Mouse (Mus musculus) hindbrain, embryonic 10.5 days (tissue): Measurements from ENCODE around the gene Rab15. TPM values are rescaled to one million over a fixed set of nuclear protein-coding genes. Genes with fewer than 3 reads are reported as not detected.

Source experiments
- DNase-seq: peaks from one replicate; pipeline ENCODE4 v3.0.0-alpha.2; 2017; ENCODE audit warnings: low spot score
- H3K27ac ChIP-seq: fragments of 300-500 bp; sonication (generic); 2 replicates; pipeline ENCODE4 v1.5.1; 2016; ENCODE audit warnings: mild to moderate bottlenecking, moderate library complexity
- H3K27me3 ChIP-seq: fragments of 300-500 bp; sonication (generic); 2 replicates; pipeline ENCODE4 v1.6.1; 2016; ENCODE audit warnings: mild to moderate bottlenecking; ENCODE audit not compliant: poor library complexity, insufficient read depth, severe bottlenecking
- H3K36me3 ChIP-seq: fragments of 300-500 bp; sonication (generic); 2 replicates; pipeline ENCODE4 v1.6.1; 2016; ENCODE audit warnings: mild to moderate bottlenecking, moderate library complexity
- H3K4me1 ChIP-seq: fragments of 300-500 bp; sonication (generic); replicated peaks from 2 replicates; pipeline ENCODE4 v1.6.1; 2016; ENCODE audit warnings: mild to moderate bottlenecking
- H3K4me3 ChIP-seq: fragments of 300-500 bp; sonication (generic); 2 replicates; pipeline ENCODE4 v1.5.1; 2016; ENCODE audit warnings: mild to moderate bottlenecking, moderate library complexity
- H3K9me3 ChIP-seq: fragments of 300-500 bp; sonication (generic); 2 replicates; pipeline ENCODE4 v1.6.1; 2016; ENCODE audit warnings: mild to moderate bottlenecking, moderate library complexity
- WGBS: fragments of 180-500 bp; shearing (Covaris S2); methylation state at CpG from one replicate; pipeline ENCODE4 v1.1.7; 2016; 5-methylcytosine and 5-hydroxymethylcytosine counted together
- polyA plus RNA-seq: library from polyadenylated mRNA; unstranded; fragments of >200 nt; fragmentation: Nextera tagmentation; extraction: Ambion mirVana; gene quantifications from 2 replicates; pipeline ENCODE4 v1.2.1, GENCODE M21; 2016

Rab15 gene
- polyA plus RNA-seq, 1 experiment from 2014 or later, result 21.3 TPM

- H3K36me3 ChIP-seq, result peaks cover 5% of the 10 kb centered on the region; the same call in 1 of the 2 replicates
- no peak for DNase-seq
- no peaks in the 10 kb centered on the region for H3K9me3 ChIP-seq
- peaks cover 10% of the 10 kb centered on the region for H3K4me1 ChIP-seq
- no peaks in the 10 kb centered on the region for H3K27me3 ChIP-seq
- 93% methylated on average over 4 of the region's 4 CpGs for WGBS
- H3K4me3 ChIP-seq, result no peak overlapping the region
- H3K27ac ChIP-seq, result no peak overlapping the region
Observed at GRCm38 (mm10) chr12:76839298-76839697, 16.6 kb upstream of the Rab15 start.

- peak overlapping the region; percentile 72 for H3K4me3 ChIP-seq
- peaks cover 10% of the 10 kb centered on the region for H3K4me1 ChIP-seq
- no peak for DNase-seq
- no peaks in the 10 kb centered on the region for H3K9me3 ChIP-seq
- H3K27me3 ChIP-seq, result no peaks in the 10 kb centered on the region; the same call in 1 of the 2 replicates
- WGBS, result 15% methylated on average over 21 of the region's 21 CpGs
- H3K27ac ChIP-seq, result peak overlapping the region; percentile 90
- H3K36me3 ChIP-seq, result peaks cover 3% of the 10 kb centered on the region; the same call in 1 of the 2 replicates
Observed at GRCm38 (mm10) chr12:76837844-76838650, 15.3 kb upstream of the Rab15 start.

GRCm38 (mm10) chr12:76837101-76837843, 14.6 kb upstream of the Rab15 start:
- Histone ChIP-seq H3K9me3 (no peaks in the 10 kb centered on the region), H3K36me3 (no peaks in the 10 kb centered on the region), H3K27ac (peak overlapping the region; percentile 90), H3K27me3 (no peaks in the 10 kb centered on the region; the same call in 1 of the 2 replicates), H3K4me1 (peaks cover 10% of the 10 kb centered on the region), H3K4me3 (peak overlapping the region; percentile 72)
- under 1% methylated on average over 43 of the region's 43 CpGs for WGBS
- peak; percentile 96 for DNase-seq

GRCm38 (mm10) chr12:76832704-76833103, 10.0 kb upstream of the Rab15 start:
- Histone ChIP-seq H3K27me3 (no peaks in the 10 kb centered on the region; the same call in 1 of the 2 replicates), H3K36me3 (no peaks in the 10 kb centered on the region), H3K4me1 (0 out of 2 replicates have a peak, but pooled peaks cover 2% of the 10 kb centered on the region), H3K9me3 (no peaks in the 10 kb centered on the region), H3K27ac (no peak overlapping the region), H3K4me3 (no peak overlapping the region)
- DNase-seq, result no peak
- 4% methylated on average over 3 of the region's 3 CpGs for WGBS

GRCm38 (mm10) chr12:76825283-76825682, 2.6 kb upstream of the Rab15 start:
- Histone ChIP-seq H3K27ac (no peak overlapping the region), H3K4me1 (peaks cover 29% of the 10 kb centered on the region), H3K36me3 (no peaks in the 10 kb centered on the region), H3K27me3 (peaks cover 58% of the 10 kb centered on the region), H3K4me3 (no peak overlapping the region), H3K9me3 (no peaks in the 10 kb centered on the region)
- DNase-seq, result no peak
- 57% methylated on average over 4 of the region's 4 CpGs for WGBS

GRCm38 (mm10) chr12:76822002-76822650, 582 bp downstream of the Rab15 start:
- Histone ChIP-seq H3K27me3 (peaks cover 74% of the 10 kb centered on the region), H3K4me3 (peak overlapping the region; percentile 80), H3K36me3 (no peaks in the 10 kb centered on the region), H3K27ac (peak overlapping the region; percentile 87), H3K9me3 (no peaks in the 10 kb centered on the region), H3K4me1 (peaks cover 55% of the 10 kb centered on the region)
- DNase-seq, result peak; percentile 58
- WGBS, result under 1% methylated on average over 66 of the region's 66 CpGs

GRCm38 (mm10) chr12:76820615-76821014, 2.1 kb downstream of the Rab15 start:
- Histone ChIP-seq H3K4me3 (peak overlapping the region; percentile 80; the same call in 1 of the 2 replicates), H3K27me3 (peaks cover 68% of the 10 kb centered on the region), H3K4me1 (peaks cover 63% of the 10 kb centered on the region), H3K36me3 (no peaks in the 10 kb centered on the region), H3K9me3 (no peaks in the 10 kb centered on the region), H3K27ac (peak overlapping the region; percentile 87)
- whole genome bisulfite sequencing, result 46% methylated on average over 4 of the region's 4 CpGs
- DNase-seq, result no peak

GRCm38 (mm10) chr12:76819816-76820215, 2.9 kb downstream of the Rab15 start:
- Histone ChIP-seq H3K36me3 (no peaks in the 10 kb centered on the region), H3K4me3 (no peak overlapping the region), H3K27me3 (peaks cover 60% of the 10 kb centered on the region), H3K27ac (no peak overlapping the region), H3K4me1 (peaks cover 61% of the 10 kb centered on the region), H3K9me3 (no peaks in the 10 kb centered on the region)
- WGBS, result 81% methylated on average over 6 of the region's 6 CpGs
- no peak for DNase-seq

GRCm38 (mm10) chr12:76818908-76819307, 3.8 kb downstream of the Rab15 start:
- no peak overlapping the region for H3K27ac ChIP-seq
- H3K4me3 ChIP-seq, result no peak overlapping the region
- H3K9me3 ChIP-seq, result no peaks in the 10 kb centered on the region
- H3K27me3 ChIP-seq, result peaks cover 51% of the 10 kb centered on the region
- no peaks in the 10 kb centered on the region for H3K36me3 ChIP-seq
- peaks cover 61% of the 10 kb centered on the region for H3K4me1 ChIP-seq
- no peak for DNase-seq
- WGBS, result 92% methylated on average over 9 of the region's 9 CpGs

GRCm38 (mm10) chr12:76818120-76818519, 4.6 kb downstream of the Rab15 start:
- Histone ChIP-seq H3K4me1 (peaks cover 61% of the 10 kb centered on the region), H3K36me3 (no peaks in the 10 kb centered on the region), H3K27ac (peak overlapping the region; percentile 62), H3K9me3 (no peaks in the 10 kb centered on the region), H3K4me3 (no peak overlapping the region), H3K27me3 (peaks cover 43% of the 10 kb centered on the region)
- 57% methylated on average over 4 of the region's 4 CpGs for WGBS
- DNase-seq, result no peak

- DNase-seq, result no peak
- 55% methylated on average over 4 of the region's 4 CpGs for WGBS
- Histone ChIP-seq H3K36me3 (no peaks in the 10 kb centered on the region), H3K4me1 (peaks cover 55% of the 10 kb centered on the region), H3K27ac (peak overlapping the region; percentile 62; the same call in 1 of the 2 replicates), H3K9me3 (no peaks in the 10 kb centered on the region), H3K4me3 (no peak overlapping the region), H3K27me3 (peaks cover 34% of the 10 kb centered on the region)
Observed at GRCm38 (mm10) chr12:76817176-76817575, 5.5 kb downstream of the Rab15 start.

- DNase-seq, result no peak
- Histone ChIP-seq H3K9me3 (no peaks in the 10 kb centered on the region), H3K4me1 (peaks cover 51% of the 10 kb centered on the region), H3K27me3 (peaks cover 30% of the 10 kb centered on the region), H3K27ac (no peak overlapping the region), H3K4me3 (no peak overlapping the region), H3K36me3 (no peaks in the 10 kb centered on the region)
- WGBS, result 57% methylated on average over 4 of the region's 4 CpGs
Observed at GRCm38 (mm10) chr12:76816720-76817119, 6.0 kb downstream of the Rab15 start.
